Mouse (Mus musculus): ENCODE data around the gene Zg16. TPM values are rescaled to one million over a fixed set of nuclear protein-coding genes. Genes with fewer than 3 reads are reported as not detected.
"Not testable (repeated sequence)": the region's sequence is repeated elsewhere in the genome, so short reads cannot be mapped to it uniquely, and the experiment has no call there.

Gene Zg16
- 14.5 and 34.1 TPM in 2 replicates for polyA plus RNA-seq (2015; fragmentation: Nextera tagmentation; extraction: Ambion mirVana)

GRCm38 (mm10) chr7:127087278-127088010, at the start of gene Zg16:
Zg16 (minus strand) TSS chr7:127087328.
- not testable (repeated sequence) for H3K27ac ChIP-seq; H3K27me3 ChIP-seq (replicated peaks); H3K9me3 ChIP-seq; ATAC-seq (ENCODE audit: insufficient read depth, low FRiP score, low read depth); H3K4me1 ChIP-seq; H3K4me2 ChIP-seq; H3K36me3 ChIP-seq; H3K4me3 ChIP-seq (replicated peaks); H3K9ac ChIP-seq
- 71% methylated on average over 6 of the region's 6 CpGs for WGBS

- 76% methylated on average over 22 of the region's 22 CpGs for WGBS
- H3K27me3 ChIP-seq (replicated peaks): no peaks in the 10 kb centered on the region
- no peak for ATAC-seq (ENCODE audit: insufficient read depth, low FRiP score, low read depth)
These were observed 49.3 kb upstream of the Zg16 start for GRCm38 (mm10) chr7:127136181-127137071.

DNA sequence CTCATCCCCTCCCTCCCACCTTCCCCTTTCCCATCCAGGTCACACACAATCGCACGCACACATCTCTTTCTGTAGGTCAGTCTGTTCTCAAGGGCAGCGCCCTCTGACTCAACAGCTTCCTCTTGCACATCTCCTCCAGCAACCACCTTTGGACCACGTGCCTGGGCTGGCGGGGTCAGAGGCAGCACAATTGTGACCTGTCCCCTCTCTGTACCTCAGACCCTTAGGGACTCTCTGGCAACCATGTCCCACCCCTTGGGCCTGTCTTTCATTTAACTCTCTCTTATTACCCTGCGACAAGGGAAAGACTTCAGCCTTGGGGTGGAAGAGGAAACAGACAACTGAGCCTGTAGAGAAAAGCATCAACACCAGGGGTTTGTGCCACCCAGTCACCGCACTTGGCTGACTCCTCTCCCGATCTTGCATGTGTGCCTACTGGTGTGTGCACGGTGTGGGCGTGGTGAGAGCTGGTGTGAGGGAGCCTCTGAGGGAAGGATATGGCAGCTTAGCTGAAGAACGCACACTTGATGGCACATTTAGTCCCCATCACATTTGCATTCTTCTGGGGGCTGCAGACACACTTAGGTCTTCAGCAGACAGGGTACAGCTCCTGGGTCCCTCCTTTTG, 47.8 kb upstream of the Zg16 start:
- Histone ChIP-seq H3K4me2 (no peak overlapping the region), H3K9me3 (no peaks in the 10 kb centered on the region), H3K36me3 (no peaks in the 10 kb centered on the region), H3K27me3 (replicated peaks) (no peaks in the 10 kb centered on the region), H3K9ac (no peak overlapping the region), H3K4me3 (replicated peaks) (no peak overlapping the region), H3K27ac (no peak overlapping the region), H3K4me1 (no peaks in the 10 kb centered on the region)
- no peak for ATAC-seq (ENCODE audit: insufficient read depth, low FRiP score, low read depth)
- WGBS: 73% methylated on average over 11 of the region's 11 CpGs

More at GRCm38 (mm10) chr7:127136181-127137071, 49.3 kb upstream of the Zg16 start:
- Histone ChIP-seq H3K4me1 (no peaks in the 10 kb centered on the region), H3K9ac (no peak overlapping the region), H3K4me2 (no peak overlapping the region), H3K27ac (no peak overlapping the region), H3K36me3 (no peaks in the 10 kb centered on the region), H3K4me3 (replicated peaks) (no peak overlapping the region), H3K9me3 (no peaks in the 10 kb centered on the region)

GRCm38 (mm10) chr7:127133125-127133524, 46.0 kb upstream of the Zg16 start:
- Histone ChIP-seq H3K9ac (no peak overlapping the region), H3K4me1 (no peaks in the 10 kb centered on the region), H3K27ac (no peak overlapping the region), H3K27me3 (replicated peaks) (no peaks in the 10 kb centered on the region), H3K36me3 (no peaks in the 10 kb centered on the region), H3K4me3 (replicated peaks) (no peak overlapping the region), H3K9me3 (no peaks in the 10 kb centered on the region), H3K4me2 (no peak overlapping the region)
- WGBS: 71% methylated on average over 5 of the region's 5 CpGs
- ATAC-seq (ENCODE audit: insufficient read depth, low FRiP score, low read depth): no peak

GRCm38 (mm10) chr7:127129638-127130037, 42.5 kb upstream of the Zg16 start:
- H3K4me1 ChIP-seq: no peaks in the 10 kb centered on the region
- ATAC-seq (ENCODE audit: insufficient read depth, low FRiP score, low read depth): peak; percentile 53; the same call in 1 of the 2 replicates
- H3K27me3 ChIP-seq (replicated peaks): no peaks in the 10 kb centered on the region
- no peak overlapping the region for H3K4me3 ChIP-seq (replicated peaks)
- WGBS: 16% methylated on average over 4 of the region's 4 CpGs
- no peak overlapping the region for H3K27ac ChIP-seq
- H3K9ac ChIP-seq: no peak overlapping the region
- no peaks in the 10 kb centered on the region for H3K9me3 ChIP-seq
- H3K4me2 ChIP-seq: no peak overlapping the region
- H3K36me3 ChIP-seq: no peaks in the 10 kb centered on the region

DNA sequence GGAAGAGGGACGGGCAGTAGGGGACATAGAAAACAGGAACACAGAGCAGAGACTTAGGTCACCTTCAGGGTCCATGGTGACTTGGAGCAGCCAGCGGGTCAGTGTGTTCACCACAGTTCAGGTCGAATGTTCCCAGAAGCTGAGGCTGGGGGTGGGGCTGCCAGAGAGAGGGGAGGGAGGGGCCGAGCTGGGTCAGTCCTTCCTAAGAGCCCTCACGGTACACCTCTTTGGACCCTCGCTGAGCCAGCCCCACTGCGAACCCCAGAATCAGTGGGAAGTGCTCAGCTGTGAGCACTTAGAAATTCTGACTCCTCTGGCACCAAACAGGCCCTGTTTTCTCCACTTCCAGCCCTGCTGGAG, 34.8 kb upstream of the Zg16 start, which contains the start of gene Qprt:
Qprt (minus strand) TSS at position 316 of the 360 bp plus-strand sequence.
- peak within 1 kb of the TSS; percentile 27 for H3K4me2 ChIP-seq
- H3K9ac ChIP-seq: no peak within 1 kb of the TSS
- no peaks in the 10 kb centered on the region for H3K36me3 ChIP-seq
- no peaks in the 10 kb centered on the region for H3K9me3 ChIP-seq
- peak within 1 kb of the TSS; percentile 8 for H3K4me3 ChIP-seq (replicated peaks)
- peaks cover 6% of the 10 kb centered on the region; the same call in 1 of the 2 replicates for H3K27me3 ChIP-seq (replicated peaks)
- peaks cover 13% of the 10 kb centered on the region; the same call in 1 of the 2 replicates for H3K4me1 ChIP-seq
- 20% methylated on average over 7 of the region's 7 CpGs for WGBS
- H3K27ac ChIP-seq: no peak within 1 kb of the TSS
- ATAC-seq (ENCODE audit: insufficient read depth, low FRiP score, low read depth): no peak; the same call in 1 of the 2 replicates

- WGBS: 22% methylated on average over 21 of the region's 21 CpGs
- peaks cover 6% of the 10 kb centered on the region; the same call in 1 of the 2 replicates for H3K27me3 ChIP-seq (replicated peaks)
- peak overlapping the region; percentile 27 for H3K4me2 ChIP-seq
- H3K4me3 ChIP-seq (replicated peaks): peak overlapping the region; percentile 8
- no peak overlapping the region for H3K9ac ChIP-seq
- no peak overlapping the region for H3K27ac ChIP-seq
- H3K36me3 ChIP-seq: no peaks in the 10 kb centered on the region
- H3K9me3 ChIP-seq: no peaks in the 10 kb centered on the region
- H3K4me1 ChIP-seq: peaks cover 13% of the 10 kb centered on the region; the same call in 1 of the 2 replicates
- 0 out of 2 replicates have a peak, but pooled peaks have one; percentile 44 for ATAC-seq (ENCODE audit: insufficient read depth, low FRiP score, low read depth)
These were observed 34.2 kb upstream of the Zg16 start for GRCm38 (mm10) chr7:127121061-127121910.

GRCm38 (mm10) chr7:127118671-127119445, 31.7 kb upstream of the Zg16 start:
- H3K4me2 ChIP-seq: no peak overlapping the region
- no peak overlapping the region for H3K9ac ChIP-seq
- no peak overlapping the region for H3K27ac ChIP-seq
- H3K4me1 ChIP-seq: peaks cover 18% of the 10 kb centered on the region; the same call in 1 of the 2 replicates
- no peaks in the 10 kb centered on the region for H3K9me3 ChIP-seq
- peaks cover 6% of the 10 kb centered on the region; the same call in 1 of the 2 replicates for H3K27me3 ChIP-seq (replicated peaks)
- ATAC-seq (ENCODE audit: insufficient read depth, low FRiP score, low read depth): no peak
- 61% methylated on average over 14 of the region's 14 CpGs for WGBS
- no peaks in the 10 kb centered on the region for H3K36me3 ChIP-seq
- H3K4me3 ChIP-seq (replicated peaks): no peak overlapping the region

GRCm38 (mm10) chr7:127117948-127118347, 30.8 kb upstream of the Zg16 start:
- ATAC-seq (ENCODE audit: insufficient read depth, low FRiP score, low read depth): peak; percentile 20; the same call in 1 of the 2 replicates
- peaks cover 23% of the 10 kb centered on the region for H3K4me1 ChIP-seq
- H3K9me3 ChIP-seq: no peaks in the 10 kb centered on the region
- no peak overlapping the region for H3K9ac ChIP-seq
- no peak overlapping the region for H3K4me3 ChIP-seq (replicated peaks)
- no peak overlapping the region for H3K27ac ChIP-seq
- 38% methylated on average over 5 of the region's 5 CpGs for WGBS
- no peak overlapping the region for H3K4me2 ChIP-seq
- H3K36me3 ChIP-seq: no peaks in the 10 kb centered on the region
- peaks cover 6% of the 10 kb centered on the region; the same call in 1 of the 2 replicates for H3K27me3 ChIP-seq (replicated peaks)

- Histone ChIP-seq H3K9me3 (no peaks in the 10 kb centered on the region), H3K4me2 (no peak overlapping the region), H3K27me3 (replicated peaks) (no peaks in the 10 kb centered on the region), H3K4me1 (peaks cover 22% of the 10 kb centered on the region), H3K36me3 (no peaks in the 10 kb centered on the region), H3K4me3 (replicated peaks) (no peak overlapping the region), H3K9ac (no peak overlapping the region), H3K27ac (no peak overlapping the region)
- WGBS: 56% methylated on average over 11 of the region's 11 CpGs
- ATAC-seq (ENCODE audit: insufficient read depth, low FRiP score, low read depth): no peak
These were observed 29.3 kb upstream of the Zg16 start for GRCm38 (mm10) chr7:127116331-127116935.

All from stomach, embryonic 15.5 days (tissue).